Mouse (Mus musculus) heart, postnatal 0 days (tissue): Measurements from ENCODE around the gene Pde1c.
"Not testable (repeated sequence)": the region's sequence is repeated elsewhere in the genome, so short reads cannot be mapped to it uniquely, and the experiment has no call there.

Source experiments
- CTCF ChIP-seq: IDR thresholded peaks from 2 replicates; pipeline ENCODE4 v1.5.1; 2016; ENCODE audit warnings: antibody characterized with exemption, control low read depth, low read depth
- EP300 ChIP-seq: IDR thresholded peaks from 2 replicates; pipeline ENCODE4 v1.6.1; 2016; ENCODE audit warnings: antibody characterized with exemption, low read depth

DNA sequence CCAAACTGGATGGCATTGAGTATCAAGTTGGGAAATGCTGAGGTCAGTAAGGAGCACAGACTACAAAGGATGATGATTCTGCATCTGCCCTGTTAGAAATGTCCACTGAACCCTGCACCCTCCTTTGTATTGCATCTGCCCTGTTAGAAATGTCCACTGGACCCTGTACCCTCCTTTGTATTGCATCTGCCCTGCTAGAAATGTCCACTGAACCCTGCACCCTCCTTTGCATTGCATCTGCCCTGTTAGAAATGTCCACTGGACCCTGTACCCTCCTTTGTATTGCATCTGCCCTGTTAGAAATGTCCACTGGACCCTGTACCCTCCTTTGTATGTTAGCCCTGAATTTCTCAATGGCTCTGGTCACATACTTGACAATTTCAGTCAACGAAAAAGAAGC, 40.6 kb upstream of the Pde1c start:
- TF ChIP-seq CTCF, EP300: not testable (repeated sequence)
